Mouse (Mus musculus) cerebellum, postnatal 25 days (tissue): ENCODE results near the gene Galm.
"Not testable (repeated sequence)": the region's sequence is repeated elsewhere in the genome, so short reads cannot be mapped to it uniquely, and the experiment has no call there.

Experiments used
- DNase-seq, 2 experiments: peaks; one replicate each; pipeline ENCODE4 v3.0.0; 2021; ENCODE audit warnings: mixed read lengths in 2 of 2

Gene Galm

DNA sequence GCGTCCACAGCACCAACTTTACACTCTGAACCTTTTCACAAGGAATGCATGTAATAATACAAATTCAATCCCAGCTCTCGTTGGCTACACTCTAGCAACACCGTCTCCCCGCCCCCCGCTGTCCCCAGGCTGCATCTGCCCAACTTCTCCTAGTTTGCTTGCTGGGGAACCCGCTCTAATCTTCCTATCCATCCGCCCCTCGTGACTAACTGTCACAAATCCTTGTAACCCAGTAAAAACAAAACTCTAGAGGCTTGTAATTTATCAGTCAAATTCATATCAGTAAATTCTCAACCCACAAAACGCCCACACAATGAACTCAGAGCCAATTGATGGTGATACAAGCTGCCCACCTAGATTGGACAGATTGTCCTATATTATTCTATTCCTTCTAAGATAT is 93.9 kb downstream of the Galm start:
- no peak for DNase-seq

GRCm38 (mm10) chr17:80221890-80222628 is 94.8 kb downstream of the Galm start:
- DNase-seq = no peak

DNA sequence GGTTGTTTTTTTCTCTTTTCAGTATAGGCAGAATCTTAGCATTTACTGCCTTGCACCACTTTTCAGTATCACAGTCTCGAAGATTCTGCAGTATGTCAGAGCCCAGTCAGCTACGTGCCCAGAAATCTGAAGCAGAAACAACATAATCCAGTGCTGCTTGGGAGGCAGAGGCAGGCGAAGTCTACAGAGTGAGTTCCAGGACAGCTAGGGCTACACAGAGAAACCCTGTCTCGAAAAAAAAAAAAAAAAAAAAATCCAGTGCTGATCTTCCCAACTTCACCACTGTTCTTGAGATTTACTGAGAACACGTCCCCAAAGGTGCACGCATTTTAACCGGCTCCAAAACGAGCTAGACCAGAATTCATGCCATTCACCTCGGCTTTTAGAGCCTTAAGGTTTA is 96.6 kb downstream of the Galm start:
- no peak for DNase-seq

GRCm38 (mm10) chr17:80224326-80225116 is 97.2 kb downstream of the Galm start, which contains the start of gene Gemin6:
Gene Gemin6 (plus strand): TSS chr17:80224441.
- peak; percentile 86 to 90 for DNase-seq

DNA sequence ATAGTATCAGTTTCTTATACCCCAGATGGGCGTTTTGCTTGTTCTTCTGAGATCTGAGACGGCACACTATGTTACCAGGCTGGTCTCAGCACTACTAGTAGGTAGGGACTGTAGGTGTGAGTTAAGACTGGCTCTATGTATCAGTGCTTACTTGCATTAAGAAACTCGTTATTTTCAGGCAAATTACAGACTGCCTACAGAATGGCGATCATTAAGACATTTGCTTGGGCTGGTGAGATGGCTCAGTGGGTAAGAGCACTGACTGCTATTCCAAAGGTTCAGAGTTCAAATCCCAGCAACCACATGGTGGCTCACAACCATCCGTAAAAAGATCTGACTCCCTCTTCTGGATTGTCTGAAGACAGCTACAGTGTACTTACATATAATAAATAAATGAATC is 97.9 kb downstream of the Galm start:
- DNase-seq = not testable (repeated sequence)

DNA sequence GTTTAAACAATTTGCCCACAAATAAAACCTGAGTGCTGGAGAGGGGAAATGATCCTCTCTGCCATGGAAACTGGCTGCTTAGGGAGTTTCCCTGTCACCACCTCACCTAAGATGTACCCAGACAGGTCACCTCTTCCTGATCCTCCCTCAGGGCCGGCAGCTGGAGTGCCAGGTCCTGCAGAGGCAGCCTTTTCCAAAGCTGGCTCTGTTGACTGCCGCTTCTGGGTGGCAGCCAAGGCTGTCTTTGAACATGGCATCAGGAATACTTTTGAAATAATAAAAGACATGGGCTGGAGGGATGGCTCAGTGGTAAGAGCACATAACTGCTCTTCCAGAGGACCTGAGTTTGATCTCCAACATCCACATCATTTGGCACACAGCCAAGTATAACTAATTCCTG is 102.1 kb downstream of the Galm start:
- DNase-seq = peak; percentile 27 to 42

DNA sequence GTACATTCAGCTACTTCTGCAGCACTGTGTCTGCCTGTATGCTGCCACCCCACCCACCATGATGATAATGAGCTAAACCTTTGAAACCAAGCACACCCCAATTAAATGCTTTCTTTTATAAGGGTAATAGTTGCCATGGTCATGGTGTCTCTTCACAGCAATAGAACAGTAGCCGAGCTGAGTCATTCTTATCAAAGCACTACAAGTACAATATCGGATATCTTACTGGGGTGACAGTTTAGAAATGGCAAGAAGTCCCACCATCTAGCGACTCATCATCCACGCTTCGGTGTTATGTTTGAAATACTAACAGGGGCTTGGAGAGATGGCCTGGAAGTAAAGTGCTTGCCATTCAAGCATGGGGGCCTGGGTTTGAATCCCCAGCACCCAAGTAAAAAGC is 106.6 kb downstream of the Galm start:
- DNase-seq = no peak

GRCm38 (mm10) chr17:80234376-80234775 is 107.1 kb downstream of the Galm start:
- no peak for DNase-seq
